Mouse (Mus musculus) spleen, postnatal 36 days (tissue): ENCODE data around the gene Tnip2.

Experiments used
- DNase-seq, 2 experiments: peaks; one replicate each; pipeline ENCODE4 v3.0.0; 2022; ENCODE audit warnings: low spot score in 2 of 2, mixed read lengths in 1 of 2

Gene Tnip2

DNA sequence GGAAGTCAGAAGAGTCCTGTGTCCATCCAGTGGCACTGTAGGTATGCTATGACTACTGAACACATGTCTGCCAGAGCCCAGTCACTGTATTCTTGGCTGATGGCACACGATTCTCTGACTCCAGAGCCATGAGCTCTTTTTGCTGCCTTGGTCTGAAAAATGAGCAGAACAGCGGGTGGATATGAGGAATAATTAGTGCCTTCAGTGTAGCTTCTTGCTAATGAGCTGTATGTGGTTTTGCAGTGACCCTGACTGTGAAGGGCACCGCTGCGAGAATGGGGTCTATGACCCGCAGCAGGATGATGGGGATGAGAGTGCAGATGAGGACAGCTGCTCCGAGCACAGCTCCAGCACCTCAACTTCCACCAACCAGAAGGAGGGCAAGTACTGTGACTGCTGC lies 52.0 kb downstream of the Tnip2 start:
- no peak for DNase-seq

DNA sequence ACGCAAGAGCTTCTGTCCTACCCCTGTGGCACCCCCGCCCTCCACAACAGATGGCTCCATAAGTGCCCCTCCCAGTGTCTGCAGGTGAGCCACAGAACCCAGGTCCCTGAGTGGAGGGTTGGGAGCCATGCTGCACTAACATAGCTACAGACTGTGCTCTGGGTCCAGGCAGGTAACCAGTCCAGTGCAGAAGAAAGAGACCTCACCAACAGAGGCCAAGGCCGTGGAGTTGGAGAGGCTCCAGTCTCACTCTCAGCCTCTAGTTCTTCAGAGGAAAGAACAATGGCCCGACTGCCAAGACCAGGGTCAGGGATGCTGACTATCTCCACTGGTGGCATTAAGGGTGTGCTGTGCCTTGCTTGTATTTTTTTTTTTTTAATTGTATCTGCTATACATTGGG lies 52.5 kb downstream of the Tnip2 start:
- DNase-seq: no peak

- no peak for DNase-seq
Measured at GRCm38 (mm10) chr5:34458994-34459393, 54.8 kb downstream of the Tnip2 start.

- DNase-seq: no peak
Measured at GRCm38 (mm10) chr5:34446207-34446606, 67.6 kb downstream of the Tnip2 start.
